Mouse (Mus musculus) embryo, embryonic 9.5 days (tissue): ENCODE results near the gene Zfp709.
"Not testable (repeated sequence)": the region's sequence is repeated elsewhere in the genome, so short reads cannot be mapped to it uniquely, and the experiment has no call there.

ENCODE experiments used
- DNase-seq: peaks from one replicate; pipeline ENCODE4 v3.0.0-alpha.2; 2017; ENCODE audit errors: extremely low spot score

Gene Zfp709

DNA sequence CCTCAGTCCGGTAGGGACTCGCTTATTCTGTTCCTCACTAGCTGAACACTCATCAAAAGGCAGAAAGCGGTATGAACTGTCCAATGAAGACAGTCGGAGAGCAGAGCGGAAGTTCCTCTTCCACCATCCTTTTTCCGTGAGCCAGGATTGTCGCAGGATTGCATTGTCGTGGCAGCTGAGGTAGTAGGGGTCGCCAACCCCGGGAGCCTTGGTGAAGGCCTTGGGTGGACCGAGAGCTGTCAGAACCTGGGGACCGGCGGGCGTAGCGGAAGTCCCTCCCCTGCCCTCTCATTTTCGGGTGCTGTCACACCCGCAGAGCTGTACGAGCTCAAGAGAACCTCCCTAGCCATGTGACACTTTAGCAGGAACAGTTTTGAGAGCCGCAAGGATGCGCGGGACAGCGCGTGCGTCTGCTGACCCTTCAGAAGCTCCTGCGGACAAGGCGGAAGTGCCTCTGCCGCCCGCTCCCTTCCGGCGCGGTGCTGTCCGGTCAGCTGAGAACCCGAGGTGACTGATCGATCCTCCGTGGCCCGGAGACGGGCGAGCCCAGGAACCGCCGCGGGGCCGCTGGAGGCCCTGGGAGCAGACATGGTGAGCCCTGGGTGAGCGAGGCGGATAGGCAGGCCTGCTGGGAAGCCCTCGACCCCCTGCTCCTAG, at the start of gene Zfp709:
Zfp709 (plus strand) TSS at position 402 of the 657 bp plus-strand sequence.
- peak; percentile 77 for DNase-seq

- not testable (repeated sequence) for DNase-seq
These were observed 43.6 kb upstream of the Zfp709 start for GRCm38 (mm10) chr8:71838207-71838606.

- DNase-seq = not testable (repeated sequence)
These were observed 40.5 kb upstream of the Zfp709 start for GRCm38 (mm10) chr8:71841201-71841817.

GRCm38 (mm10) chr8:71842476-71842875, 39.3 kb upstream of the Zfp709 start:
- DNase-seq = not testable (repeated sequence)

DNA sequence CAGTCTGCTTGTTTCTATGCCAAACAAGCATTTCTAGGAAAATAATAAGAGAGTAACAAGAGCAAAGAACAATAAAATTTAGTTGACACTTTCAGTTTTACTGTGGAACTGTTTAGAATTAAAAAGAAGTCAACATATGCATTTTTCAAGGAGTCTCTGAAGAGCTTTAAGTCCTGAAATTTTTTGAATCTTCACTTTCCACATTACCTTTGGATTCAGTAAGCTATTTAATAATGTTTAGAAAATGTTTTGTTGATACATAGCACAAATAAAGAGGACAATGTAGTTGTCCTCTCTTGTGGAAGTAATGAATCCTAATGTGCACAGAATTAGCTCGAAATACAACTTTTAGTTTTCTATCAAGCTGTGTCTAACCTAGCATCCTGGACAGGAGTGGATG, 37.4 kb upstream of the Zfp709 start:
- DNase-seq = not testable (repeated sequence)

- not testable (repeated sequence) for DNase-seq
These were observed 35.8 kb upstream of the Zfp709 start for GRCm38 (mm10) chr8:71845993-71846483.

DNA sequence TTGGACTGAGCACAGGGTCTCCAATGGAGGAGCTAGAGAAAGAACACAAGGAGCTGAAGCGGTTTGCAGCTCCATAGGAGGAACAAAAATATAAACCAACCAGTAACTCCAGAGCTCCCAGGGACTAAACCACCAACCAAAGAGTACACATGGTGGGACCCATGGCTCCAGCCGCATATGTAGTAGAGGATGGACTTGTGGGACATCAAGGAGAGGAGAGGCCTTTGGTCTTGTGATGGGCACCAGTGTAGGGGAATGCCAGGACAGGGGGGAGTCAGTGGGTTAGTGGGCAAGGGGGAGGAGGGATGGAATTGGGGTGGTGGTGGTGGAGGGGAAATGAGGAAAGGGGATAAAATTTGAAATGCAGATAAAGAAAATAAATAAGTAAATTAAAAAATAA, 35.1 kb upstream of the Zfp709 start:
- DNase-seq = not testable (repeated sequence)

- not testable (repeated sequence) for DNase-seq
These were observed 30.8 kb upstream of the Zfp709 start for GRCm38 (mm10) chr8:71851014-71851413.

GRCm38 (mm10) chr8:71853360-71853759, 28.5 kb upstream of the Zfp709 start:
- DNase-seq = not testable (repeated sequence)

- not testable (repeated sequence) for DNase-seq
These were observed 25.0 kb upstream of the Zfp709 start for GRCm38 (mm10) chr8:71856630-71857328.

- DNase-seq = not testable (repeated sequence)
These were observed 24.5 kb upstream of the Zfp709 start for GRCm38 (mm10) chr8:71857364-71857763.

- DNase-seq = not testable (repeated sequence)
These were observed 20.3 kb upstream of the Zfp709 start for GRCm38 (mm10) chr8:71861551-71861950.

- not testable (repeated sequence) for DNase-seq
These were observed 19.8 kb upstream of the Zfp709 start for GRCm38 (mm10) chr8:71862038-71862437.

GRCm38 (mm10) chr8:71900666-71901065, 18.8 kb downstream of the Zfp709 start:
- not testable (repeated sequence) for DNase-seq

DNA sequence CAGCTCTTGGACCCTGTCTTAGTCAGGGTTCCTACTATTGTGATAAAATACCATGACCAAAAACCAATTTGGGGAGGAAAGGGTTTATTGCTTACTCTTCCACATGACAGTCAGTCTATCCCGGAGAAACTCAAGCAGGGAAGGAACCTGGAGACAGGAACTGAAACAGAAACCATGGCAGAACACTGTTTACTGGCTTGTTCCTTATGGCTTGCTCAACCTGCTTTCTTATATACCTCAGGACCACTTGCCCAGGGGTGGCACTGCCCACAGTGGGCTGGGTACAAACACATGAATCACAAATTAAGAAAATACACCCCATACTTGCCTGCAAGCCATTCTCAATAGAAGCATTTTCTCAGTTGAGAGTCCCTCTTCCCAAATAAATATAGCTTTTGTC, 21.3 kb downstream of the Zfp709 start:
- not testable (repeated sequence) for DNase-seq

DNA sequence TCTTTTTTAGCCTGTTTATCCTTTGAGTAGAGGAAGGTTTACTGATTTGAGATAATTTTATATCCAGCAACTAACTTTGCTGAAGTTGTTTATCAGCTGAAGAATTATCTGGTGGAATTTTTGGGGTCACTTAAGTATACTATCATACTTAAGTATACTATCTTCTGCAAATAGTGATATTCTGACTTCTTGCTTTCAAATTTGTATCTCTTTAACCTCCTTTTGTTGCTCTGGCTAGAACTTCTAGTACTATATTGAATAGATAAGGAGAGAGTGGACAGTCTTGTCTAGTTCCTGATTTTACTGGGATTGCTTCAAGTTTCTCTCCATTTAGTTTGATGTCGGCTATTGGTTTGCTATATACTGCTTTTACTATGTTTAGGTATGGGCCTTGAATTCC, 25.0 kb downstream of the Zfp709 start:
- no peak for DNase-seq

DNA sequence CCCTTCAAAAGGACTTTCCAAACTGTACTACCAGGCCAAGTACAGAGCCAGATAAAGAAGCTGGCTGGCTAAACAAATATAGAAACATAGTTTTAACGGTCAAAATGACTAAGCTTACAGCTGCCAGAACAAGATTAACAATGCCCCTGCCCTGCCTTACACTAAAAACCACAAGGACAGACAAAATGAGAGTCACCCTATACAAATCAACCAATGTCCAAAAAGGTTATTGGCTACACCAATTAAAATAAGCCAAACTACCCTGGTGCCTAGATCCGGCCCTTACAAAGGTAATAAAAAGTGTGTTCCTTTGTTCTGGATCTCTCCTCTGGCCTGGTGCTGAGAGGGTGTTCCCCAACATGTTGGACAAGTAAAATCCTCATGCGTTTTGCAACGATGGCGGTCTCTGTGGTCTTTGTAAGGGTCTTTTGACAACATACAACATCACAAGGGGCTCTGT, 26.0 kb downstream of the Zfp709 start:
- DNase-seq = no peak

DNA sequence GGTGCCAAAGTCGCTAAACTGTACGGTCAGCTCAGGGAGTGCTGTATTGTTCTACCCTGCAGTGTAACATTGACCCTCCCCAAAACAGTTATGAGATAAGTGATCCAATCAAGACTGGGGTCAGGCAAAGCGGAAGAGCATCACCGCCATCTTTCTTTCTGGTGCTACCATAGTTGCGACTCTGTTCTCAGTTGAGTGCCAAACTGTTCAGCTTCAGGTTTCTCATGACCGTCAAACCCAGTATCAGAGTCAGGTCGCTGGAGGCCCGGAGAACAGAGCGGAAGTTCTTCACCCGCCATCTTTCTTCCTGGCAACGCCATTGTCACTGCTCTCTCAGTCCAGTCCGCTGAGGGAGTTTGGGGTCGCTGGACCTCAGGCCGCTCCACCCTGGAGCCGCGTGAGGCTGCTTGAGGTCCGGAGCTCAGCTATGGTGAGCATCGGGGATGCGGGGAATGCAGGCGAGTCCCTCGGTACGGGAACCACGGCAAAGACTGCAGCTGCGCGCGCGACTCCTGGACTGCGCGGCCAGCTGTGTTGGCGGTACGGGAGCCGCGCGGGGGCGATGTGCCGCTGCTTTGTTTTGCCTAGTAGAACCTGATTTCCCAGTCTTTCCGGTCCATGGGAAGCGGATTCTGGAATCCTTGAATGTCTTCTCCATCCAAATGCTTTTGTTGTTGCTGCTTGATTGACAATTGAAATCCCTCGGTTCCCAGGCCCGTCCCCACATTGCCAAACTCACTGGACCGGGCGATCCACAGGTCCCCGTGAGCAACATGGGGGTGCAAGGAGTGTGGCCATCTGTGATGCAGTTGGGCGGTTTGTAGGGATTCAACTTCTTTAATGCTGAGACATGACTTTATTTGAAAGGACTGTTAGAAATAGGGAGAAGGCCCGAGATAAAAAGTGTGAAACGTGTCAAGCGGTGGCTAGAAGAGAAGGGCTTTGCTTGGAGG, 26.8 kb downstream of the Zfp709 start, which contains the start of the genes Zfp882 and Zfp617:
Zfp882 (plus strand) TSS at position 300 of the 953 bp plus-strand sequence.
Zfp617 (plus strand) TSS at position 327 of the 953 bp plus-strand sequence.
- DNase-seq = peak; percentile 89

GRCm38 (mm10) chr8:71912286-71912685, 30.5 kb downstream of the Zfp709 start:
- no peak for DNase-seq

- peak; percentile 89 for DNase-seq
These were observed 41.0 kb downstream of the Zfp709 start for GRCm38 (mm10) chr8:71922567-71923401.
